Mouse (Mus musculus) kidney, embryonic 16.5 days (tissue): ENCODE results near the gene Serpina3c. TPM values are rescaled to one million over a fixed set of nuclear protein-coding genes. Genes with fewer than 3 reads are reported as not detected.
"Not testable (repeated sequence)": the region's sequence is repeated elsewhere in the genome, so short reads cannot be mapped to it uniquely, and the experiment has no call there.

Experiments used
- ATAC-seq: fragments of 200-750 bp; cut with Nextera tagmentation; 2 replicates; pipeline ENCODE4 v1.8.0; 2017; ENCODE audit warnings: moderate TSS enrichment; ENCODE audit not compliant: low FRiP score, low TSS enrichment
- H3K27ac ChIP-seq: fragments of 300-500 bp; sonication (generic); 2 replicates; pipeline ENCODE4 v1.5.1; 2014; ENCODE audit warnings: low read length
- H3K27me3 ChIP-seq: fragments of 300-500 bp; sonication (generic); 2 replicates; pipeline ENCODE4 v1.6.1; 2014; ENCODE audit warnings: low read length, control low read depth, mixed read lengths; ENCODE audit not compliant: insufficient read depth
- H3K36me3 ChIP-seq: fragments of 300-500 bp; sonication (generic); 2 replicates; pipeline ENCODE4 v1.6.1; 2014; ENCODE audit warnings: low read length, control low read depth, mixed read lengths; ENCODE audit not compliant: insufficient read depth
- H3K4me1 ChIP-seq: fragments of 300-500 bp; sonication (generic); 2 replicates; pipeline ENCODE4 v1.6.1; 2014; ENCODE audit warnings: low read length, control low read depth, mixed read lengths; ENCODE audit not compliant: insufficient read depth
- H3K4me2 ChIP-seq: fragments of 300-500 bp; sonication (generic); replicated peaks from 2 replicates; pipeline ENCODE4 v1.6.1; 2014; ENCODE audit warnings: low read depth, low read length
- H3K4me3 ChIP-seq: fragments of 300-500 bp; sonication (generic); 2 replicates; pipeline ENCODE4 v1.5.1; 2014; ENCODE audit warnings: mild to moderate bottlenecking, low read length
- H3K9ac ChIP-seq: fragments of 300-500 bp; sonication (generic); replicated peaks from 2 replicates; pipeline ENCODE4 v1.6.1; 2014; ENCODE audit warnings: low read length
- H3K9me3 ChIP-seq: fragments of 300-500 bp; sonication (generic); 2 replicates; pipeline ENCODE4 v1.6.1; 2016; ENCODE audit warnings: low read length, control low read depth
- WGBS: fragments of 180-500 bp; shearing (Covaris S2); extraction: QIAGEN DNeasy Blood & Tissue Kit; methylation state at CpG from one replicate; pipeline ENCODE4 v1.1.7; 2014; 5-methylcytosine and 5-hydroxymethylcytosine counted together
- polyA plus RNA-seq: library from polyadenylated mRNA; unstranded; fragments of >200 nt; fragmentation: Nextera tagmentation; extraction: Ambion mirVana; gene quantifications from 2 replicates; pipeline ENCODE4 v1.2.1, GENCODE M21; 2015

Serpina3c gene
- polyA plus RNA-seq, 1 experiment from 2014 or later, result not detected

DNA sequence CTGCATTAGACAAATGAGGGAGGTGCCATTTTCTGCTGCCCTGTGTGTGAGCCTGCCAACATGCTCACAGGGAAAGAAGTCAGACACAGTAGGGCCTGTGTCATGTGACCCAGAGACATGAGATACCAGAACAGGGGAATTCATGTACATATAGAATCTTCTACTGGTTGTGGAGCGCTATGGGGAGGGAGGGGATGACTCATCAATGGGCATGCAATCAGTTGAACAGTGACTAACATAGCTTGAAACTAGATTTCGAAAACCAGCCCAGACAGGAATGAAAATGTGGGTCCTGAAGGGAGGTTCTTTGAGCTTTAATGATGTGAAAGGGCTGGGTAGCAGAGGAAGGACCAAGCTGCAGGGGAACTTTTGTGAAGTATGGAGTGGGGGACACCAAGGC is 29.7 kb downstream of the Serpina3c start:
- Histone ChIP-seq H3K9me3 (no peaks in the 10 kb centered on the region), H3K9ac (no peak overlapping the region), H3K27me3 (no peaks in the 10 kb centered on the region), H3K4me3 (no peak overlapping the region), H3K4me1 (no peaks in the 10 kb centered on the region), H3K36me3 (no peaks in the 10 kb centered on the region), H3K27ac (no peak overlapping the region), H3K4me2 (no peak overlapping the region)
- ATAC-seq, result no peak
- 78% methylated on average over 2 of the region's 2 CpGs for WGBS

DNA sequence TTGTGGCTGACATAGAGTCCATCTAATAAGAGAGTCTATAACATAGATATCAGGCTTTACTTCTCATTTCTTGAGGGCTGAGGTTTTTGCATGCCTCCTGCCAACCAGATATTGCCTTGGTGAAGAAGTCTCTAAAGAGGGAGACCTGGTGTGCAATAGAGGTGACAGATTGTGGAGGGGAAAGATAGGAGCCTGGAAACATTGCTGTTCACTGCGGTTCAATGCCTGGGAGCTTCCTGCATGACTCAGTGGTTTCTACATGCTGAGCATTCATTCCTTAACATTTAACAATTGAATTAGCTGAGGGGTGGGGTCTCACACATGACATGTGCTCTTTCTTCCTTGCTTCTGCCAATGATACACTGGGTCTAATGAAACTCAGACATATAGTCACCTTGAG is 30.6 kb downstream of the Serpina3c start:
- H3K4me1 ChIP-seq, result no peaks in the 10 kb centered on the region
- WGBS, result 81% methylated on average over 1 of the region's 1 CpGs

DNA sequence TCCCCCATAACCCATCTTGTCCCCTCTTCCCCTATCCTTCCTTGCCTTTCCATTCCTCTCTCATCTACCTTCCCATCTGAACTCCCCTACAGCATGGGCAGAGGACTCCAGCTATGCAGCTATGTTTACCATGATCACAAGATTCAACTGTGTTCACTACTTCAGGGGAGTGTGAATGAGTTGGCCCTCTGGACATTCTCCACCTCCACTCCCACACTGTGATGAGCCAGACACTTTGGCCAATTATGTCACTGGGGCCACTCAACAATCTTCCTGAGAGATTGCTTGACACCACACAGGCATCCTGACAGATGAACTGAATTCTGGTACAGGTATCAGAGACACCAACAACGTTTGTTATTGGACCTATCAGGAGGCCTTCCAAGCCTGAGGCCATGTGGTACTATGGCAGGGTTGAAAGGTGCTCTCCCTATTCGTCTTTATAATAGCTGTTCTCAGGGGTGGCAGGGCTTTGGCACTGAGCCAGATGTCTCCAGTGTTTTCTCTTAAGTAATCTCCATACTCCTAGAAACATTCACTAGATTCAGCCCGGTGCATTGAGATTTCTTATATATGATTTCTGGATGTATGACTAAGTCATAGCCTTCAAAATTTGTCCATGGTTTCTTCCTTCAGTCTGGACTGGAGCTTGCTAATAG is 38.6 kb downstream of the Serpina3c start:
- no peak overlapping the region for H3K9ac ChIP-seq
- H3K4me1 ChIP-seq, result no peaks in the 10 kb centered on the region
- no peak overlapping the region for H3K4me2 ChIP-seq
- H3K36me3 ChIP-seq, result no peaks in the 10 kb centered on the region
- no peaks in the 10 kb centered on the region for H3K27me3 ChIP-seq
- H3K27ac ChIP-seq, result no peak overlapping the region
- H3K4me3 ChIP-seq, result no peak overlapping the region
- no peaks in the 10 kb centered on the region for H3K9me3 ChIP-seq
- 48% methylated on average over 3 of the region's 3 CpGs for WGBS
- ATAC-seq, result no peak

More for the DNA sequence above, 30.6 kb downstream of the Serpina3c start:
- no peak for ATAC-seq
- no peak overlapping the region for H3K4me3 ChIP-seq
- H3K27me3 ChIP-seq, result no peaks in the 10 kb centered on the region
- H3K9ac ChIP-seq, result no peak overlapping the region
- no peaks in the 10 kb centered on the region for H3K9me3 ChIP-seq
- no peaks in the 10 kb centered on the region for H3K36me3 ChIP-seq
- no peak overlapping the region for H3K27ac ChIP-seq
- no peak overlapping the region for H3K4me2 ChIP-seq

DNA sequence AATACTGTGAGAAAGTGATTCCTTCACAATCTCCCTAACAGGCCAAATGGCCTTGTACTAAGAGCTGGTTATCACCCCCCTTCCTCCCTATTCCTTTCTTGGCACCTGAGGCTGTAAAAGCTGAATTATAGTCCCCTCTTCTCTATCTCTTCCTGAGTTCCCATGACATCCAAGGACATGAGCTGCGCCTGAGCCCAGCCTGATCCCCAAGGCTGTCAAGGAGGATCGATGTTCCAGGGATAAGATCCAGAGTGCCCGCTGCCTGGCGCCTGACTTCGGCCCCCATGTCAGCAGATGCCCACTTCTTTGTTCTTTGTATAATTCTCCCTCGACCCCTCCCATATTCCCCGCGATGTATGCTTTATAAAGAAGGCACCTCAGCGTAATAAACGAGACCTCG is 41.3 kb downstream of the Serpina3c start, which contains the start of gene Serpina3a:
Serpina3a (plus strand) TSS at position 392 of the 400 bp plus-strand sequence.
- H3K27me3 ChIP-seq, H3K9me3 ChIP-seq, H3K27ac ChIP-seq, H3K4me1 ChIP-seq, H3K4me3 ChIP-seq, H3K36me3 ChIP-seq, ATAC-seq, H3K9ac ChIP-seq, H3K4me2 ChIP-seq: not testable (repeated sequence)
- WGBS, result 75% methylated on average over 10 of the region's 11 CpGs

DNA sequence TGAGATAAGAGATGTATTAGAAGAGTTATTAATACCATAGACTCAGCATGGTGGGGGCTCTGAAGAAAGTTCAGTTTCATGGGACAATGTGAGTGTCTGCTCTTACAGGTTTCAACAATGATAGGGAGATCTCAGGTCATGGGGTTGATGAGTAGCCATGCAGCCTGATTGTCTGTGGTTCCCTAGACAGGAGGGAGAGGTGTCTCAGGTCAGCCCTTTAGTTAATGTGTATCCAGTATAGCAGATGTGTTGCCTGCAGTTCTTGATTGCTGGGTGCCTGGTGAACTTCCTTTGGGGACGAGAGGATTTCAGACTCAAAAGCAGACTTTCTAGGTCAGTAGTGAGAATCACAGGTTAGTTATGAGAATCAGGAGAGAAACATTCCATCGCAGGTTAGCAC is 45.2 kb downstream of the Serpina3c start:
- Histone ChIP-seq H3K9me3 (no peaks in the 10 kb centered on the region), H3K27me3 (no peaks in the 10 kb centered on the region), H3K9ac (no peak overlapping the region), H3K4me1 (no peaks in the 10 kb centered on the region), H3K4me3 (no peak overlapping the region), H3K36me3 (no peaks in the 10 kb centered on the region), H3K4me2 (no peak overlapping the region), H3K27ac (no peak overlapping the region)
- ATAC-seq, result no peak
- WGBS, result 68% methylated on average over 2 of the region's 2 CpGs

DNA sequence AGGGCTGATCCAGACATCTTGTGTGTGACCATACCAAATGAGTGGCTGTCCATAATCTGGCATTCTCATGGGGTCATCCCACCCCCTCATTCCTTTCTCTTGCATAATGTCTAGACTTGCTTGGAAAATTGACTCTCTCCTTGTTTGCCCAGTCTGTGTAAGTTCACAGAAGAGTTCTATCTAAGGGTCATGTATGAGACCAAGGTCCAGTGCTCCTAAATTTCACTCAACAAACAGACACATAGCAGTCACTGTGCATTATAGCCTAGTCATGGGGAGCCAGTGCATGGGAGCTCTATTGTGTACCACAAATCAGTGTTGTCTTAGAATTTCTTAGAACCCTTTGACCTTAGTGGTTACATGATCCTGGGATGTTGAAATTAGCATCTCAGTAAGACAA is 46.8 kb downstream of the Serpina3c start:
- Histone ChIP-seq H3K27ac (no peak overlapping the region), H3K4me3 (no peak overlapping the region), H3K36me3 (no peaks in the 10 kb centered on the region), H3K27me3 (no peaks in the 10 kb centered on the region), H3K9me3 (no peaks in the 10 kb centered on the region), H3K9ac (no peak overlapping the region), H3K4me2 (no peak overlapping the region), H3K4me1 (no peaks in the 10 kb centered on the region)
- no peak for ATAC-seq

DNA sequence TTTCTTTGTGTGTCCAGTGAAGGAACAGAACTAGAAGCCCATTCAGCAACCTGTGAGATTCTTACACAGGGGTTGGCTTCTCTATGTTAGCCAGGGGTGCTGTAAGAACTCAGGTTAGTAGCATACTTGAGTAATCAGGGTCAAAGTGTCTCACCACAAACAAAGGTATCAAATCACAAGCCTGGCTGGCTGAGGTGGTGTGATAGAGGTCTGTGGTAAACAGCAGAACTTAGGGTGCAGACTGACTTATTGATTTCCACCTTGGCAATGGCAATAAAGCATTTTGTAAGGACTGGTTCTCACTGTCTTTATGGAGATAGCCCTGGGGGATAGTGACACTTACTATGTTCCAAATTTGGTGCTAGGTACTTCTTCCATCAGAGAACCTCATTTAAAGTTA is 47.8 kb downstream of the Serpina3c start:
- H3K4me1 ChIP-seq, result no peaks in the 10 kb centered on the region
- no peak for ATAC-seq
- H3K9me3 ChIP-seq, result no peaks in the 10 kb centered on the region
- no peak overlapping the region for H3K4me3 ChIP-seq
- H3K4me2 ChIP-seq, result no peak overlapping the region
- no peaks in the 10 kb centered on the region for H3K36me3 ChIP-seq
- no peaks in the 10 kb centered on the region for H3K27me3 ChIP-seq
- H3K9ac ChIP-seq, result no peak overlapping the region
- H3K27ac ChIP-seq, result no peak overlapping the region

DNA sequence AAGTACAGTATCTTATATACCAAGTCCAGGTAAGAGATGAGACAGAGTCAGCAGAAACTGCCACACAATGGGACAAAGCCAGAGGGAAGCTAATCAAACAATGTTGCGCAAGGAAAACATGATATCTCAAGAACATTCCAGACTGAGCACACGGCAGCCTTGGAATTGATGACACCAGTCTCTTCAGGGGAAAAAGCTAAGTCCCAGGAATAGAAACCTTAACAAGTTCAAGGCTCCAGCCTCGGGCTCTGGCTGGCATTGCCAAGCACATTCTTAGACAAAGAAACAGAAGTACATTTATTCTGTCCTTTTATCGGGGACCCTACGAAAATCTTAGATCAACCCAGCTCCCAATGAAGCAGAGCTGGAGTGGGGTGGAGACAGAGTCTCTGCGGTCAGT is 52.9 kb downstream of the Serpina3c start, which contains the start of gene Serpina5:
Serpina5 (plus strand) TSS at position 346 of the 400 bp plus-strand sequence.
- Histone ChIP-seq H3K9ac (no peak within 1 kb of the TSS), H3K4me1 (no peaks in the 10 kb centered on the region), H3K27ac (no peak within 1 kb of the TSS), H3K4me3 (no peak within 1 kb of the TSS), H3K27me3 (no peaks in the 10 kb centered on the region), H3K4me2 (no peak within 1 kb of the TSS), H3K9me3 (no peaks in the 10 kb centered on the region), H3K36me3 (no peaks in the 10 kb centered on the region)
- 87% methylated on average over 6 of the region's 6 CpGs for WGBS
- ATAC-seq, result no peak

Other genes with a start within 250 kb of the Serpina3c start
- gene Serpina1c, start 249.0 kb downstream of the Serpina3c start, polyA plus RNA-seq, result 1.1 and 1.5 TPM in 2 replicates
- gene Serpina1e, start 194.9 kb downstream of the Serpina3c start, polyA plus RNA-seq, result 1.3 and 1.5 TPM in 2 replicates
- gene Serpina11, start 163.9 kb downstream of the Serpina3c start, polyA plus RNA-seq, result not detected in 2 replicates
- 0.06 TPM in 1 of 2 replicates, not detected in the other for gene Serpina9, start 140.1 kb downstream of the Serpina3c start, polyA plus RNA-seq
- gene Serpina12, start 109.4 kb downstream of the Serpina3c start, polyA plus RNA-seq, result not detected in 2 replicates
- gene Serpina5, start 52.8 kb downstream of the Serpina3c start, polyA plus RNA-seq, result 0.07 TPM in 1 of 2 replicates, not detected in the other
- not detected in 2 replicates for gene Serpina3a, start 41.1 kb downstream of the Serpina3c start, polyA plus RNA-seq
- gene Serpina3b, start 25.9 kb downstream of the Serpina3c start, polyA plus RNA-seq, result not detected in 2 replicates
- 0.07 and 0.12 TPM in 2 replicates for gene Serpina3f, start 60.7 kb upstream of the Serpina3c start, polyA plus RNA-seq
- 9.2 and 9.6 TPM in 2 replicates for gene Serpina3g, start 82.4 kb upstream of the Serpina3c start, polyA plus RNA-seq
- 0.19 and 0.21 TPM in 2 replicates for gene Serpina3i, start 109.3 kb upstream of the Serpina3c start, polyA plus RNA-seq
- not detected in 2 replicates for gene Serpina3j, start 160.7 kb upstream of the Serpina3c start, polyA plus RNA-seq
- not detected in 2 replicates for gene Serpina3k, start 184.6 kb upstream of the Serpina3c start, polyA plus RNA-seq
- gene Serpina3m, start 184.6 kb upstream of the Serpina3c start, polyA plus RNA-seq, result not detected in 2 replicates